Mouse (Mus musculus) bone marrow, adult 2 months (tissue): ENCODE measurements around the gene Fgf22. TPM values are rescaled to one million over a fixed set of nuclear protein-coding genes. Genes with fewer than 3 reads are reported as not detected.
A peak's percentile ranks its signal among the peaks of the same experiment; 100 is the strongest.

Experiments
- H3K27ac ChIP-seq: fragments of 200-500 bp; 2 replicates; pipeline ENCODE4 v1.5.1; 2012; ENCODE audit warnings: low read depth, mild to moderate bottlenecking, control low read depth, inconsistent platforms, low read length; ENCODE audit not compliant: control insufficient read depth, poor library complexity, insufficient read depth
- H3K4me1 ChIP-seq: fragments of 200-500 bp; 2 replicates; pipeline ENCODE4 v1.6.1; 2011; ENCODE audit warnings: low read length; ENCODE audit not compliant: control insufficient read depth, insufficient read depth
- H3K4me3 ChIP-seq: fragments of 200-500 bp; replicated peaks from 2 replicates; pipeline ENCODE3; 2011; ENCODE audit warnings: mild to moderate bottlenecking, low read depth, low read length, control low read depth; ENCODE audit not compliant: control insufficient read depth
- CTCF ChIP-seq: fragments of 200-500 bp; IDR thresholded peaks from 2 replicates; pipeline ENCODE4 v1.5.1; 2011; ENCODE audit warnings: low read length, control low read depth; ENCODE audit not compliant: control insufficient read depth, insufficient read depth
- POLR2A ChIP-seq: fragments of 200-500 bp; IDR thresholded peaks from 2 replicates; pipeline ENCODE4 v1.6.1; 2011; ENCODE audit warnings: low read depth, mild to moderate bottlenecking, control low read depth, low read length, borderline replicate concordance; ENCODE audit not compliant: control insufficient read depth
- WGBS: fragments of 180-500 bp; shearing (Covaris S2); methylation state at CpG from one replicate; pipeline ENCODE4 v1.1.7; 2018; 5-methylcytosine and 5-hydroxymethylcytosine counted together
- polyA plus RNA-seq: library from polyadenylated mRNA; stranded (reverse); fragments of >200 nt; gene quantifications from 2 replicates; pipeline ENCODE4 v1.2.4, GENCODE M21; 2011; ENCODE audit warnings: low replicate concordance; ENCODE audit not compliant: missing spikeins, insufficient read depth, insufficient read length

Gene Fgf22
- polyA plus RNA-seq, 1 experiment, result not detected

DNA sequence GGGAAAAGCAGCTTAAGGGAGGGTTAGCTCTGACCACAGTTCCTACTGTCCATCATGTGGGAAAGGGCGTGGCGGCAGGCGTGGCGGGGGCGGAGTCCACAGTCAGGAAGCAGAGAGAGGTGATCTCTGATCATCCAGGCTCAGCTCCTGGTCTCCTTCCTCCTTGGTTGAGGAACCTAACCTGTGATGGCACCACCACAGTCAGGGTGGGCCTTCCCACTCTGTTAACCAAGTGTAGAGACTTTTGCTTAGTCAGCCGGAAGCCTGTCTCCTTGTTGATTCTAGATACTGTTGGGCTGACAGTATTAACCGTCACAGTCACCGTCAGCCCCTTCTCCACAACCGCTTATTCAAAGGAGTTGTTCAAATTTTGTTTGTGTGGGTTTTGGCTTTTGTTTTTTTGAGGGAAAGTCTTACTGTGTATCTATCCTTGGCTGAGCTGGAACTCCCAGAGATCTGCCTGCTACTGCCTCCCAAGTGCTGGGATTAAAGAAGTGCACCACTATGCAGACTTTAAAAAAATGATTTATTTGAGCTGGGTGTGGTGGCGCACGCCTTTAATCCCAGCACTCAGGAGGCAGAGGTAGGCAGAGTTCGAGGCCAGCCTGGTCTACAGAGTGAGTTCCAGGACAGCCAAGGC lies 43.5 kb downstream of the Fgf22 start:
- Histone ChIP-seq H3K27ac (peak overlapping the region; percentile 31; the same call in 1 of the 2 replicates), H3K4me1 (peaks cover 6% of the 10 kb centered on the region; the same call in 1 of the 2 replicates), H3K4me3 (no peak overlapping the region)
- 18% methylated on average over 12 of the region's 12 CpGs for WGBS
- TF ChIP-seq POLR2A (no peak), CTCF (no peak)

DNA sequence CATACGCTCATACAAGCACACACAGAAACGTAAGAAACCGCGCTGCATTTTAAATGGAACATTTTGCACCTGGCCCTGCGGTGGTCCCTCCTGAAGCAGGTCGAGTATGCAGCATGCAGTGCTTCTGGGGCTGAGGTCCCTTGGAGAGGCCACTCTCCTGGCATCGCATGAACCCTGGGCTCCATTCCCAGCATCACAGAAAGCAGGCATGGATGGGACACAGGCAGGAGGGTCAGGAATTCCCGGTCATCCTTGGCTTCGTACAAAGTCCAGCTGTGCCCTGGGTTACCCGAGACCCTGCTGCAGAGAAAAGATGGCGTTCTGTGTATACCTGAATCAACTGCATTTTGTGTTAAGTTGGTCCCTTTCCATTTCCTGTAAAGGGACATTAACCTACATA lies 45.6 kb downstream of the Fgf22 start:
- WGBS, result 86% methylated on average over 11 of the region's 11 CpGs
- H3K27ac ChIP-seq, result no peak overlapping the region
- H3K4me3 ChIP-seq, result no peak overlapping the region
- TF ChIP-seq POLR2A (no peak), CTCF (no peak)
- peaks cover 4% of the 10 kb centered on the region; the same call in 1 of the 2 replicates for H3K4me1 ChIP-seq

GRCm38 (mm10) chr10:79801837-79802236 lies 47.0 kb downstream of the Fgf22 start:
- TF ChIP-seq POLR2A (no peak), CTCF (no peak)
- H3K4me1 ChIP-seq, result peaks cover 4% of the 10 kb centered on the region; the same call in 1 of the 2 replicates
- no peak overlapping the region for H3K4me3 ChIP-seq
- peak overlapping the region; percentile 51 for H3K27ac ChIP-seq
- WGBS, result 62% methylated on average over 3 of the region's 3 CpGs

- H3K27ac ChIP-seq, result peak overlapping the region; percentile 51
- H3K4me3 ChIP-seq, result peak overlapping the region; percentile 12
- H3K4me1 ChIP-seq, result peaks cover 4% of the 10 kb centered on the region; the same call in 1 of the 2 replicates
- 61% methylated on average over 11 of the region's 11 CpGs for WGBS
- no peak for TF ChIP-seq CTCF
These were observed 47.6 kb downstream of the Fgf22 start for GRCm38 (mm10) chr10:79802331-79802971.

- H3K27ac ChIP-seq, result no peak overlapping the region
- WGBS, result 74% methylated on average over 29 of the region's 29 CpGs
- peaks cover 4% of the 10 kb centered on the region; the same call in 1 of the 2 replicates for H3K4me1 ChIP-seq
- TF ChIP-seq CTCF, result no peak
- TF ChIP-seq POLR2A, result no peak
- no peak overlapping the region for H3K4me3 ChIP-seq
These were observed 48.9 kb downstream of the Fgf22 start for GRCm38 (mm10) chr10:79803716-79804323.

DNA sequence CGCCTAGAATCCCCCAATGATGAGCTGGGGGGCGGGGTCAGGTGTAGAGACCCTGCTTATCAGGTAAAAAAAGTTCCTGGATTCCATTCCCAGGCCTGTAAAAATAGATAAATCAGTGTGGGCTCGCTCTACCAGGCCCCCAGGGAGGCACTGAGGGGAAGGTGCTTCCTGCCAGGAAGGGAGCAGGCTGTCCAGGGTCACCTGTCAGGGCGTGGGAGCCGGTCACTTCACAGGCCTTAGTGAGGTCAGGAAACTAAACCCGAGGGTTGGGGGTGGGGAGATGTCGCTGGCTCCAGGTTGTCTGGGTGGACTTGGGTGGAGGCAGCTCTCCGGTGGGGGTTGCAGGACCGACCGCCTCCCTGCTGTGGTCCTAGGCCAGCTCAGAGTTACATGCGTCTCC lies 50.8 kb downstream of the Fgf22 start:
- TF ChIP-seq POLR2A (no peak), CTCF (no peak)
- no peak overlapping the region for H3K27ac ChIP-seq
- H3K4me3 ChIP-seq, result no peak overlapping the region
- 74% methylated on average over 11 of the region's 11 CpGs for WGBS
- peaks cover 1% of the 10 kb centered on the region; the same call in 1 of the 2 replicates for H3K4me1 ChIP-seq

DNA sequence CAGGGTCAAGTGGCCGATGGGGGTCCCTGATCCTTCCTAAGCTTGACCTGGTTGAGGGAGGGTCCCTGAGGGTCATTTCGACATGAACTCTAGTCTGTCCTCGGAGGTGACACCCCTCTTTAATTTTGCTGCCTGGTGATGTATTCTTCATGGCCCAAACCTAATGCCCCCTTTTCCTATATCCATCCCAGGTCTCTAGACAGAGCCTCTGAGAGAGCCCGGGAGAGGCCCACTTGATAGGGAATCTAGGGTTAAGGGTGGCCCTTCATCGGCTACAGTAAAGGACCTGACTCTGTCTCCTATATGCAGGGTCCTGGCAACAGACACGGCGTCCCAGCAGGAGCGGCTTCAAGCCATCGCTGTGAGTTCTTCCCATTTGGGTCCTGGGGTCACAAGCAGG lies 51.5 kb downstream of the Fgf22 start:
- Histone ChIP-seq H3K4me3 (no peak overlapping the region), H3K4me1 (peaks cover 1% of the 10 kb centered on the region; the same call in 1 of the 2 replicates), H3K27ac (no peak overlapping the region)
- no peak for TF ChIP-seq POLR2A
- TF ChIP-seq CTCF, result no peak
- WGBS, result 89% methylated on average over 9 of the region's 9 CpGs

- peaks cover 1% of the 10 kb centered on the region; the same call in 1 of the 2 replicates for H3K4me1 ChIP-seq
- H3K27ac ChIP-seq, result no peak overlapping the region
- WGBS, result 76% methylated on average over 10 of the region's 10 CpGs
- no peak overlapping the region for H3K4me3 ChIP-seq
- TF ChIP-seq POLR2A (no peak), CTCF (no peak)
These were observed 52.1 kb downstream of the Fgf22 start for GRCm38 (mm10) chr10:79806972-79807371.

DNA sequence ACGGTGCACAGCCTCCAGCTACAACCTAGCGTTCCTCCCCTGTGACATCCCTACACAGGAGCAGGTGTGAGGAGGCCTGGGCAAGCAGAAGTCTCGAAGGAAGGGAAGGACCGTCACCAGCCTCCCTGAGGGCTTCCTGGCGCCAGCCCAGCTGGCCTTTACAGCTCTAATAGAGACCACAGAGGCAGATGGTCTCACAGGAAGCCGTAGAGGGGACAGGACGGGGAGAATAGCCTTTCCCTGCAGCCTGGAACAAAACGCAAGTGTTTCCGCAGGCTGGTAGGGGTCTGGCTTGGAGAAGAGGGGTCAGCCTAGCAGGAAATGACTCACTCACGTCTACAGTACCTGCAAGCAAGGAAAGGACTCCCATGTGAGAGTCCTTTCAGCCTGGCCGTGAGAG lies 53.0 kb downstream of the Fgf22 start:
- H3K4me1 ChIP-seq, result no peaks in the 10 kb centered on the region
- 63% methylated on average over 11 of the region's 11 CpGs for WGBS
- TF ChIP-seq CTCF, result no peak
- no peak for TF ChIP-seq POLR2A
- H3K27ac ChIP-seq, result no peak overlapping the region
- H3K4me3 ChIP-seq, result no peak overlapping the region

Other genes with a start within 250 kb of the Fgf22 start
- gene Plpp2, start 221.3 kb upstream of the Fgf22 start, polyA plus RNA-seq, result 1.7 and 2.6 TPM in 2 replicates
- gene Mier2, start 199.9 kb upstream of the Fgf22 start, polyA plus RNA-seq, result 18.7 and 21.7 TPM in 2 replicates
- gene Theg, start 167.7 kb upstream of the Fgf22 start, polyA plus RNA-seq, result not detected in 2 replicates
- not detected in 2 replicates for gene C2cd4c, start 141.1 kb upstream of the Fgf22 start, polyA plus RNA-seq
- gene Shc2, start 117.2 kb upstream of the Fgf22 start, polyA plus RNA-seq, result 1.1 and 2.1 TPM in 2 replicates
- not detected in 2 replicates for gene Odf3l2, start 109.3 kb upstream of the Fgf22 start, polyA plus RNA-seq
- not detected in 2 replicates for gene Madcam1, start 90.5 kb upstream of the Fgf22 start, polyA plus RNA-seq
- 4.9 and 12.2 TPM in 2 replicates for gene Tpgs1, start 85.7 kb upstream of the Fgf22 start, polyA plus RNA-seq
- gene Cdc34, start 72.9 kb upstream of the Fgf22 start, polyA plus RNA-seq, result 82.1 and 98.6 TPM in 2 replicates
- gene Gzmm, start 66.1 kb upstream of the Fgf22 start, polyA plus RNA-seq, result not detected in 2 replicates
- 465 and 588 TPM in 2 replicates for gene Bsg, start 50.6 kb upstream of the Fgf22 start, polyA plus RNA-seq
- 0.31 TPM in 1 of 2 replicates, not detected in the other for gene Hcn2, start 38.4 kb upstream of the Fgf22 start, polyA plus RNA-seq
- gene Polrmt, start 8.5 kb upstream of the Fgf22 start, polyA plus RNA-seq, result 20.0 and 29.6 TPM in 2 replicates
- 26.5 and 42.8 TPM in 2 replicates for gene Rnf126, start 11.9 kb downstream of the Fgf22 start, polyA plus RNA-seq
- gene Fstl3, start 22.2 kb downstream of the Fgf22 start, polyA plus RNA-seq, result 1.0 and 1.8 TPM in 2 replicates
- gene Prss57, start 35.9 kb downstream of the Fgf22 start, polyA plus RNA-seq, result 13.1 and 40.0 TPM in 2 replicates
- 19.7 and 36.1 TPM in 2 replicates for gene Palm, start 38.5 kb downstream of the Fgf22 start, polyA plus RNA-seq
- not detected in 2 replicates for gene Misp, start 65.9 kb downstream of the Fgf22 start, polyA plus RNA-seq
- 113 and 188 TPM in 2 replicates for gene Ptbp1, start 99.4 kb downstream of the Fgf22 start, polyA plus RNA-seq
- 143 and 259 TPM in 2 replicates for gene Prtn3, start 119.4 kb downstream of the Fgf22 start, polyA plus RNA-seq
- 16.4 and 32.4 TPM in 2 replicates for gene Plppr3, start 119.6 kb downstream of the Fgf22 start, polyA plus RNA-seq
- gene Elane, start 131.2 kb downstream of the Fgf22 start, polyA plus RNA-seq, result 102 and 162 TPM in 2 replicates
- gene Cfd, start 135.8 kb downstream of the Fgf22 start, polyA plus RNA-seq, result 20.0 TPM in 1 of 2 replicates, not detected in the other
- gene Med16, start 153.8 kb downstream of the Fgf22 start, polyA plus RNA-seq, result 12.3 and 19.2 TPM in 2 replicates
- not detected in 2 replicates for gene Gm26602, start 155.8 kb downstream of the Fgf22 start, polyA plus RNA-seq
- 1.5 TPM in 1 of 2 replicates, not detected in the other for gene Kiss1r, start 161.9 kb downstream of the Fgf22 start, polyA plus RNA-seq
- gene R3hdm4, start 166.1 kb downstream of the Fgf22 start, polyA plus RNA-seq, result 182 and 197 TPM in 2 replicates
- gene Arid3a, start 172.0 kb downstream of the Fgf22 start, polyA plus RNA-seq, result 12.4 and 27.6 TPM in 2 replicates
- gene Wdr18, start 205.1 kb downstream of the Fgf22 start, polyA plus RNA-seq, result 26.7 and 43.3 TPM in 2 replicates
- gene Grin3b, start 215.6 kb downstream of the Fgf22 start, polyA plus RNA-seq, result not detected in 2 replicates
- 78.6 and 131 TPM in 2 replicates for gene Tmem259, start 229.3 kb downstream of the Fgf22 start, polyA plus RNA-seq
- 41.7 and 92.4 TPM in 2 replicates for gene Cnn2, start 233.5 kb downstream of the Fgf22 start, polyA plus RNA-seq
- 54.3 and 96.9 TPM in 2 replicates for gene Abca7, start 241.4 kb downstream of the Fgf22 start, polyA plus RNA-seq